Mouse (Mus musculus) T-helper 2 cell (primary cell): Measurements from ENCODE around the gene Lrrc74a.

ENCODE experiments used
- in situ Hi-C: fragments of 300-600 bp; cut with MboI, MseI; formaldehyde crosslinking; loops from one replicate; pipeline ENCODE4 v1.15.1; 2025; ENCODE audit warnings: high pct_unique_total_duplicates

The Lrrc74a gene

DNA sequence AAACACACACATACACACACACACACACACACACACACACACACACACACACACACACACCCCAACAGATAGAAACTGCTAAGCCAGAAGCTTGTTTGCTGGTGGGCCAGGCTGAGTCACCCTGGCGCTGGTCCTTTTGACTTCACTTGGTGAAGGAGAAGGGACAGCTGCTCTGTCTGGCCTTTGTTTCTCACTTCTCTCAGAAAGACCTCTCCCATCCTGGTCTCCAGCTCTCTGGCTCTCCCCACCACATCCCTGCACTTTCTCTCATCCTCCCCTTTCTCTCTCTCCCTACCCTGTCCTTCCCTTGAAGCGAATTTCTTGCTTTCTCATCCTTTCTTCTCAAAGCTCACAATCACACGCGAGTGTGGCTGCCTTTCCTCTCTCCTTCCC is 70.1 kb downstream of the Lrrc74a start:
- in situ Hi-C loops = no loop called here

DNA sequence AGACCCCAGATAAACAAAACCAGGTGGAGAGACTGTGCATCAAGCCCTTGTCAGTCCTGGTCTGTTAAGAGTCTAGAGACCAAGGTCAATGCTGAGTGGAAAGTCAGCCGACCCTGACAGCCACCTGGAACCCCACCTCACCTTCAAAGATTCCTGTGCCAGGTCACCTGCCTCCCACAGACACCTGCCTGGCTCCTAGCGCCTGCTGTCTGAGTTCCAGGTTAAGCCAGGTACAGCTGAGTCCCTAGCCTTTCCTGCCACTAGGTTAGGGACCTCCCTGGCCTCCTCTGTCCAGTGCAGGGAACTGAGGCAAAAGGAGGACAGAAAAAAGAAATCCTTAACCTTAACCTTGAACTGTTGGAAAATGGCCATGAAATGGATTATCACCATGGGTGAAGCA is 70.7 kb downstream of the Lrrc74a start:
- in situ Hi-C loops = no loop called here

DNA sequence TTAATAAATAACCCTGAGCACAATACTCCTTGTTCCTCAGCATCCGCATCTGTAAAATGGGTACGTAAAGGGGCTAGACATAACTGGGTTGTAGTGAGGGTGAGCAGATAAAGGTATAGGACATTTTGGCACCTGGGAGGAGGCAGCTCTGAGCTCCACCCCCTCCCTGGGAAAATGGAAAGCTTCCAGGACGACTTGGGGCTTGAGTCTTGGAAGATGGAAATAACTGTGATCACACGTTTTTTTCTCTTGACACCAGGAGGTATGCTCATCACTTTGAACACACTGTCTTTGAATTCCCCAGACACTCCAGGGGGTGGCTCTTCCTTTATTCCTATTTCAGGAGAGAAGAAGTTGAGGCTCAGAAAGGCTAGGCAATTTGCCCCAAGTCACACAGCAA is 71.1 kb downstream of the Lrrc74a start:
- in situ Hi-C loops = no loop called here

DNA sequence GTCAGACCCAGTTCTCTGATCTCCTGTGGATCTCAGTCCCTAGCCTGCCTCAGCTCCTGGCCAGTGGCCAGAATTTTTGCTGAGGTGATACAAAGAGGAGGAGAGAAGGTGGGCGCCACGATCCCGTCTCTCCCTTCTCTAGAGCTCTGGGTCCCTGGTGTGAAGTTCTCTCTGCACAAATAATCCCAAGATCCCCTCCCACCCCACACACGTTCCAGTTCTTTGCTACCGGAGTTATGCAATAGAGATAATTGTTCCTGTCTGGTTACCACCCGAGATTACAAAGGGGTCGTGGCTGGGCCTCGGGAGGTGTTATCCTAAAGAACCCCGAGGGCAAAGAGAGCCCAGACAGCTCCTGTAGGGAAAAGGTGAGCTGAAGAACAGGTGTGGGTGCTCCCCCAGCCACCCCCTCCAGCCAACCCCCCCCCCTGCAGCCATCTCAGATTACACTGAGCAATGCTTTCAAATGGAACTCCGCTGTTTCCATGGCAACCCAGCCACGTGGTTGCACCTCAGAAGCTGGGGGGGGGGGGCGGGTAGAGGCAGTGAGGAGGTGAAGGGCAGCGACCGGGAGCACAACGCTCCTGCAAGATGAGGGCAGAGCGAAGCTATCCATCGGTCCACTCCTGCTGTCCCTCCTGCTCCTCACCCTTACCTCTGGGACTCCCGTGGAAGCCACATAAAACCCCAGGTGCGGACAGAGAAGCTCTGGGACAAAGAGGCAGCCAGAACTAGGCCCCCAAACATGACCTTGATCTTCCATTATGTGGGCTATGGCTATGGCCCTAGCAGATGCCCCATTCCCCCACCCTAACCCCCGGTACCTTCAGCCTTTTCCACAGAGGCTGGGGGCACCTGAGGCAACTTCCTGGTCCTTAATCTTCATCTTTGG is 72.1 kb downstream of the Lrrc74a start:
- in situ Hi-C loops = no loop called here

- in situ Hi-C loops = no loop called here
Measured at GRCm38 (mm10) chr12:86806923-86807794, 73.0 kb downstream of the Lrrc74a start.

DNA sequence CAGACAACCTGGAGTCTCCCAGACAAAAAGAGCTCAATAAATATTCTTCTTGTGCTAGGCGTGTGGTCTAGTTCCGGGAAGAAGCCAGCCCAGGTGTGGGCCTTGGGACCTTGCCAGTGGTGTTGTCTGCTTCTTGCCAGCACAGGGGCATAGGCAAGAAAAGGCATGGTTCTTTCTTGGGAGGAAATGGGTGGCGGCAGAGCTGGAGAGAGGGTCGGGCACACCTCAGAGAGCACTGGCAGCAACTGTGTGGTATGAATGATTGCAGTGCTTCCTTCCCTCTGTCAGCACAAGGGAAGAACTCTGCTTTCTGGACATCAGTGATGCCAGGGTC is 73.6 kb downstream of the Lrrc74a start:
- in situ Hi-C loops = no loop called here

- in situ Hi-C loops = no loop called here
Measured at GRCm38 (mm10) chr12:86808856-86809255, 74.7 kb downstream of the Lrrc74a start.

- in situ Hi-C loops = loop anchor here (5.0 kb wide), 1 partner anchor 72 kb away; the partner anchor contains the start of gene Irf2bpl
Measured at GRCm38 (mm10) chr12:86810040-86810439, 75.9 kb downstream of the Lrrc74a start.

- in situ Hi-C loops = loop anchor here (5.0 kb wide), 1 partner anchor 71 kb away; the partner anchor contains the start of gene Irf2bpl
Measured at GRCm38 (mm10) chr12:86810725-86811444, 76.7 kb downstream of the Lrrc74a start.

DNA sequence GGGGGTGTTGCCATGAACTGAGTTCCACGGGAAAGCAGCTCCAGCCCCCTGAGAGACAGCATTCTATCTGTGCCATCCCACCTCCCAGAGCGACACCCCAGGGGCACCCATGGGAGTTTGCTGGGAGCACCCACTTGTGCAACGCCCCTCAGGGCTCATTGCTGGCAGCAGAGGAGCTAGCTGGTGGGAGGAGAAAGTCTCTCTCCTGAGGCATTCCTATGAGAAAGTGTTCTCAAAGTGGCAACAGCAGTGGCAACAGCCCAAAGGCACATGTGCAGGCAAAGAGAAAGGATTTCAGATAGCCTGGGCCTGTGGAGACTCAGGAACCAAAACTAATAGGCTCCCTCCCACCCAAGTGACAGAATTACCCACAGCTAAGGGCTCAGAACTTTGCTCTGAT is 78.6 kb downstream of the Lrrc74a start:
- in situ Hi-C loops = loop anchor here (5.0 kb wide), 1 partner anchor 70 kb away; the partner anchor contains the start of gene Irf2bpl
